Mouse (Mus musculus): Measurements from ENCODE around the gene Atcay.

The Atcay gene

DNA sequence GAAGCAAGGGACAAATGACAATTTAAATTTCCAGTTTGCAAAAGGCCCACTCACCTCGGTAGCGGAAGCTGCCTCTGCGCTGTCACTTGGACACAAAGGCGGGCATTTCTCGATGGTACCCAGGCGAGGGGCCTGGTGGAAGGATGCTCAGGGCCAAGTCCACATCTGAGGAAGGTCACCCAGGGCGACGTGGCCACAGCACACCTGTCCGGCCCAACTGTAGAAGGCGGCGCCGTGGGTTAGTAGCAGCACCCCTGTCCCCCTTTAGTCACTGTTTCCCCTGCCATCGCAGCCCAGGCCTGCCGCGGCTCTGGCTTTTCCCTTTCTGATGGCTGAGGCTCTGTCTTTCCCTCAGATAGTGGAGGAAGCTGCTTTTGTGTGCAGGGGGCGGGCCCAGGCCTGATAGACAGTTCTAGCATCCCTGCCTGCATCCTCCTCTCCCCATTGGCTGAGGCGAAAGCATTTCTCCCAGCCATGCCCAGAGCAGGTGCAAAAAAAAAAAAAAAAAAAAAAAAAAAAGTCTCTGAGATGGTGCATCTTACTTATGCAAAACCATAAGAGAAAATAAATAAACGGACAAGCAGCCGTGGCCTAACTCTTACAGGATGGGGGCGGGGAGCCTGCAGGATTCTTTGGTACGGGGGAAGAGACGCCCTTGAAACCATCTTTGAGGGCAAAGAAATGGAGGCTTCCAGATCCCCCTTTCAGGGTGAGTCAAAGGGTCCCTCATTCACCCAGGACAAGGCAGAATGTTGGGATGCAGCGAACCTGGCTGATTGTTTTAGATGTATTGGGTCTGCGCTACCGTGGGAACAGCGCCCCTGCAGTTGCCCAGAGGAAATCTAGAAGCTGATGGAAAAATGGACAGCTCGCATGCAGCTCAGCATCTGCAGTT is at the start of gene Atcay:
Gene Atcay, minus strand, starts transcription at position 396 of the 895 bp plus-strand sequence.
- DNase-seq (ENCODE audit: extremely low spot score, low spot score): peak; percentile 40

GRCm38 (mm10) chr10:81279496-81279895 is 48.9 kb upstream of the Atcay start:
- DNase-seq (ENCODE audit: extremely low spot score, low spot score): no peak

- no peak for DNase-seq (ENCODE audit: extremely low spot score, low spot score)
These were observed 47.0 kb upstream of the Atcay start for GRCm38 (mm10) chr10:81277676-81278075.

DNA sequence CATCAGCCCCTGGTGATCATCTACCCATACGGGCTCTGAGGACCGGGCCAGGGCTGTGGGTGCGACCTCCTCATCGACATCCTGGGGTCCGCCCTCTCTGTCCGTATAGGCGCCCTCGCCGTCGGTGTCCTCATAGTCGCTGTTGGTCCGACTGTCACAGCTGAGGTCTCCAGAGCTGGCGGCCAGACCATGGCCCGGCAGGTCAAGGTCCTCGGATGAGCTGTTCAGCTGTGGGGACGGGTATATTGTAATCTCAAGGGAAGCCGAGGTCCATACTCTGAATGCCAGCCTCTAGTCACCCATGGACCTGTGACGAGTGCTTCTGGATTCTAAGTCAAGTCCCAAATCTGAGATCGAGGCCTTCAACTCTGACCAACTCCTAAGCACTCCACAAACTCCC is 43.2 kb upstream of the Atcay start:
- no peak for DNase-seq (ENCODE audit: extremely low spot score, low spot score)

- DNase-seq (ENCODE audit: extremely low spot score, low spot score): no peak
These were observed 41.7 kb upstream of the Atcay start for GRCm38 (mm10) chr10:81272356-81272755.

DNA sequence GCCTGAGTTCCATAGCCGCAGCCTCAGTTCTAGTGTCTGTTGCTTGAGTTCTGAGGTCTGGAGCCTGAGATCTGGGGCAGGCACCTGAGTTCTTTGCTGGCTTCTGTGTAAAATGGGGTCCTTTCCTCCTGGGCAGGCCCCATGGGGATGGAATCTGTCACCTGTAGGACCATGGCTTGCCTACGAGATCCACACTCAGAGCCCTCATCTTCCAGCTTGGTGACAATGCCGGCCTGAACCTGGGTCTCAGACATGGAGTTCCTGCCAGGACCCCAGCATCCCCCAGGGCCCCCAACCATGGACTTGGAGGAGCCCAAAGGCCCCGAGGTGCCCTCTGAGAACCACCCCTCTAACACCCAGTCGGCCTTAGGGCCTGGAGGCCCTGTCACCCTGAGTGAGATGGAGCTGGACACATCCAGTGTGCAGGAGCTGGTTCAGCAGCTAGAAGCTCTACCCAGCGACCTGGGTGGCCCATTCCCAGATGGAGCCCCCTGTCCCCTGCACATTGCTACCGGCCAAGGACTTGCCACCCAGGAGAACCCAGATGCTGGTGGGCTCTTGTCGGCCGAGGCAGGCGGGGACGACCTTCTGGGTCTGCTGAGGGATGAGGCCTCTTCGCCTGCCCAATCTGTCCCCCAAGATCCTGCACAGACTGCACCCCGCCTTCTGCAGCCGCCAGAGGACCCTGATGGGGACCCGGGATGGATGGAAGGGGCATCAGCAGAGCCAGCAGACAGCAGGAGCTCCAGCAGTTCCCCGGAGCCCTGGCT is 38.2 kb upstream of the Atcay start:
- no peak for DNase-seq (ENCODE audit: extremely low spot score, low spot score)

DNA sequence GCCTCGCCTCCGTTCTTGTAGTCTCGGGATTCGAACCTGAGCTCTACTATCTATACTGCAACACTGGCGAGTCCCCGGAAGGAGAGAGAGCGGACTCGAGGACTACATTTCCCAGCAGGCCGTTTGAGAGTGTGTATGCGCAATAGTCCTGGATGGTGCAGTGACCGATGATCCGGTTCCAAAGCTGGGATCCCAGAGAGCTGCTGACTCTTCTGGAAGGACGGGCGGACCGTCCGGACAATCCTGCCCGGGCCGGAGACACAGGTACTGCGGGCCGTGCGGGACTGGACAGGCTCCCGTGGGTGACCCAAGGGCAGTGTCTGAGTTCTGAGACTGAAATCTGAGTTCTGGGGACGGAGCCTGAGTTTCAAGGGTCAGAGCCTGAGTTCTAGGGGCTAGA is 37.4 kb upstream of the Atcay start:
- DNase-seq (ENCODE audit: extremely low spot score, low spot score): peak; percentile 73

GRCm38 (mm10) chr10:81266211-81267105 is 35.8 kb upstream of the Atcay start, which contains the start of the genes Mrpl54 and Apba3:
Mrpl54 (minus strand) TSS chr10:81266934.
Apba3 (plus strand) TSS chr10:81266960.
- peak; percentile 98 for DNase-seq (ENCODE audit: extremely low spot score, low spot score)

- no peak for DNase-seq (ENCODE audit: extremely low spot score, low spot score)
These were observed 34.9 kb upstream of the Atcay start for GRCm38 (mm10) chr10:81265540-81265939.

DNA sequence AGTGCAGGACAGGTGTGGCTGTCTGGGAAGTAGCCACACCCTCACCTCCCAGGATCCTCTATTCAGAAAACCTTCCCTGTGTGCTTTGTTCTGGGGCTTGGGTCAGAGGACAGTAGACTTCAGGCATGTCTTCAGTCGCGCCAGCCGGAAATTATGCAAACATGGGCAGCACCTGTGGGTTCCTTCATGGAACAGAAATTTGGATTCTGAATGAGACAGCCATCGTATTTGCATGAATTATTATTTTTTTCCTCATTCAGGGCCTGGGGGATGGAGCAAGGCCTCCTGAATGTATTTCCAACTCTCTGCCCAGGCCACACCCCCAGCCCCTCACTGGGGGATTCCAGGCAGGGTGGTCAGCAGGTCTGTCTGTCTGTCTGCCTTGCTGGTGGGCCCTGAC is 30.4 kb upstream of the Atcay start:
- no peak for DNase-seq (ENCODE audit: extremely low spot score, low spot score)

GRCm38 (mm10) chr10:81259225-81259884 is 28.7 kb upstream of the Atcay start:
- peak; percentile 30 for DNase-seq (ENCODE audit: extremely low spot score, low spot score)

- peak; percentile 49 for DNase-seq (ENCODE audit: extremely low spot score, low spot score)
These were observed 26.8 kb upstream of the Atcay start for GRCm38 (mm10) chr10:81257158-81258039.

DNA sequence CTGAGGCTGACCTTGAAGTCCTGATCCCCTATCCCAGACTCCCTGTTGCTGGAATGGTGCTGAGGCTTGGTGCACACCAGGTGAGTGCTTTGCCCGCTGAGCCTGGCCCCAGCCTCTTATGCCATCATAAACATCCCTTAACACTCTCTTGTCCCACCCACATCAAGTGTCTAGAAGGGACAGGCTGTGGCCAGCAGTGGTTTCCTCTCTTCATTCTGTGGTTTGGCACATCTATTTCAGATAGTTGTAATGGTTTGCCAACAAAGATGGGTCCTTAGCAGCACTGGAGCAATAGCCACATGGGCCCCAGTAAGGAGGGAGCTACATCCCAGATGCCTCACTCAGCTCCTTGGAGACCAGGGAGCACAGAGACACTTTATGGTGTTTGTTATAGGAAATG is 24.3 kb upstream of the Atcay start:
- no peak for DNase-seq (ENCODE audit: extremely low spot score, low spot score)

GRCm38 (mm10) chr10:81252424-81253419 is 22.1 kb upstream of the Atcay start, which contains the start of gene Matk:
Matk (plus strand) TSS chr10:81252935.
- peak; percentile 59 for DNase-seq (ENCODE audit: extremely low spot score, low spot score)

- DNase-seq (ENCODE audit: extremely low spot score, low spot score): no peak
These were observed 18.8 kb upstream of the Atcay start for GRCm38 (mm10) chr10:81249442-81249841.

DNA sequence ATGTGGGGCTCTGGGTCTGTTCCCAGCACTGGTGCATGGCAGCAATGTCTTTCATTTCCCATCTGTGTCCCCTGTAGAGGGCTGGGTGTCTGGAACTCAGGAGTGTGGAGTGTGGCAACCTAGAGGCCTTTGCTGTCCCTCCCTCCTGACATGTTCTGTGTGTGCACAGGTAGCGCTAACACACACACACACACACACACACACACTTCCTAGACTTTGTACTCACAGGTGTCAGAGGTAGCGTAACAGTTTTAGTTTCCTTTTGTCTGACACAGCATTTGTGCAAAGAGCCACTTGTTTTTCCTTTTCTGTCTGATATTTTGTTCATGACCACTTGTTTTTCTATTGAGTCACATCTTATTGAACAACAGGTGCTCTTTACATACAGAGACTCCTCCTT is 17.2 kb upstream of the Atcay start:
- no peak for DNase-seq (ENCODE audit: extremely low spot score, low spot score)

DNA sequence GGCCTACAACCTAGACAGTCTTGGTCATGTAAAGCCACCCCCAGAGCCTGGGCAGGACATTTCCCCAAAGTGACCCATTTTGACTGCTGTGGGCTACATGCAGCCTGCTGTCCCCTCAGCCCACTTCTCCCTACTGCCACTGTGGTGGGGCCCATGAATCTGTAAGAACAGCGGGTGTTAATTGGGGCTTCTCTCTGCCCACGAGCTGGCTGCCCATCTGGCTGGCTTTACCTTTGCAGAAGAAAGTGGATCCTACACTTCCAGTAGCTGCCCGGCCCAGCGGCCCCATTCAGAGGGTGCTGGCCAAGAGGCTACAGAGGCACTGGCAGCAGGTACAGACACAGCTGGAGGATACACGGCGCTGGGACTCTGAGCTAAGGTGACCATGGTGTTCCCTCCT is 14.5 kb upstream of the Atcay start:
- no peak for DNase-seq (ENCODE audit: extremely low spot score, low spot score)

- DNase-seq (ENCODE audit: extremely low spot score, low spot score): peak; percentile 89
These were observed 14.0 kb upstream of the Atcay start for GRCm38 (mm10) chr10:81244595-81244994.
